ENCODE assay signal across 9 mouse cellular contexts in genomic region chr4:132262358-132262616, GRCm38 (mm10). TPM values are rescaled to one million over a fixed set of nuclear protein-coding genes. Genes with fewer than 3 reads are reported as not detected.
DNase-seq lines count a peak whose midpoint lies in the region; ATAC-seq and TF ChIP-seq lines count a peak whose summit lies in the region.
"Had no signal": no experiment of that assay in that cellular context is flagged by ENCODE, and none has a peak within 500 bp of the region (broad histone marks: within the 10 kb centered on the region; RNA-seq: fewer than 3 reads in every experiment).

No protein-coding gene starts in this region.

- H3K4me3 ChIP-seq in heart, embryonic 14.5 days (ENCODE audit: control insufficient read depth in 1 of 2, insufficient read depth in 1 of 2, low read depth in 1 of 2, low read length in 2 of 2): no peak overlapping the region
- no peak overlapping the region for H3K4me3 ChIP-seq in neural tube, embryonic 12.5 days
- H3K4me3 ChIP-seq in liver, embryonic 12.5 days: peak overlapping the region; percentile 92
- no peak overlapping the region for H3K4me3 ChIP-seq in stomach, postnatal 0 days (ENCODE audit: low read depth, low read length)

- no peak for ATAC-seq in heart, embryonic 14.5 days (ENCODE audit: insufficient number of reproducible peaks, insufficient read depth, low FRiP score, low read depth)
- ATAC-seq in neural tube, embryonic 12.5 days (ENCODE audit: low FRiP score, low read depth): no peak
- ATAC-seq in liver, embryonic 12.5 days: no peak
- ATAC-seq in stomach, postnatal 0 days (ENCODE audit: low FRiP score, low TSS enrichment): no peak

- WGBS in heart, embryonic 14.5 days: 67% methylated on average over 5 of the region's 5 CpGs
- WGBS in neural tube, embryonic 12.5 days: 86% methylated on average over 5 of the region's 5 CpGs
- WGBS in liver, embryonic 12.5 days (ENCODE audit: insufficient replicate concordance): 55% methylated on average over 5 of the region's 5 CpGs
- WGBS in stomach, postnatal 0 days: 72% methylated on average over 5 of the region's 5 CpGs

- no peaks in the 10 kb centered on the region for H3K27me3 ChIP-seq in heart, embryonic 14.5 days (ENCODE audit: control insufficient read depth, insufficient read depth, low read length)
- no peaks in the 10 kb centered on the region for H3K27me3 ChIP-seq in neural tube, embryonic 12.5 days (replicated peaks)
- H3K27me3 ChIP-seq in liver, embryonic 12.5 days (replicated peaks): no peaks in the 10 kb centered on the region
- H3K27me3 ChIP-seq in stomach, postnatal 0 days (ENCODE audit: control insufficient read depth, insufficient read depth, low read length): no peaks in the 10 kb centered on the region

- H3K9me3 ChIP-seq in heart, embryonic 14.5 days (ENCODE audit: control insufficient read depth, low read length): no peaks in the 10 kb centered on the region
- H3K9me3 ChIP-seq in neural tube, embryonic 12.5 days: no peaks in the 10 kb centered on the region
- no peaks in the 10 kb centered on the region for H3K9me3 ChIP-seq in liver, embryonic 12.5 days (replicated peaks)
- no peaks in the 10 kb centered on the region for H3K9me3 ChIP-seq in stomach, postnatal 0 days (ENCODE audit: control insufficient read depth, low read length)

- TF ChIP-seq EP300 in stomach, postnatal 0 days (optimal IDR thresholded peaks at IDR 0.05): no peak

- intact Hi-C loops in heart, postnatal 10 days (cut with DNase I): no loop called here

- no peak for TF ChIP-seq CTCF in stomach, postnatal 0 days (IDR thresholded peaks at IDR 0.05; ENCODE audit: low read depth)

- peaks cover 0 to 20% of the 10 kb centered on the region in 2 experiments; a peak in 2 of 4 replicates for H3K4me1 ChIP-seq in heart, embryonic 14.5 days (ENCODE audit: control insufficient read depth in 2 of 2, insufficient read depth in 2 of 2, low read length in 2 of 2)
- peaks cover 15% of the 10 kb centered on the region for H3K4me1 ChIP-seq in neural tube, embryonic 12.5 days
- H3K4me1 ChIP-seq in liver, embryonic 12.5 days: peaks cover 51% of the 10 kb centered on the region
- H3K4me1 ChIP-seq in stomach, postnatal 0 days (replicated peaks; ENCODE audit: control insufficient read depth, insufficient read depth): no peaks in the 10 kb centered on the region

- no peak overlapping the region for H3K9ac ChIP-seq in heart, embryonic 14.5 days (ENCODE audit: low read length)
- H3K9ac ChIP-seq in neural tube, embryonic 12.5 days: no peak overlapping the region
- peak overlapping the region; percentile 99 for H3K9ac ChIP-seq in liver, embryonic 12.5 days
- H3K9ac ChIP-seq in stomach, postnatal 0 days (ENCODE audit: low read length): no peak overlapping the region

- no peaks in the 10 kb centered on the region for H3K36me3 ChIP-seq in heart, embryonic 14.5 days (ENCODE audit: control insufficient read depth, insufficient read depth, low read length)
- 0 out of 2 replicates have a peak, but pooled peaks cover 2% of the 10 kb centered on the region for H3K36me3 ChIP-seq in neural tube, embryonic 12.5 days
- H3K36me3 ChIP-seq in liver, embryonic 12.5 days: no peaks in the 10 kb centered on the region
- H3K36me3 ChIP-seq in stomach, postnatal 0 days (ENCODE audit: control insufficient read depth, insufficient read depth, low read length): no peaks in the 10 kb centered on the region

- H3K4me2 ChIP-seq in heart, embryonic 14.5 days (ENCODE audit: low read length): peak overlapping the region; percentile 72; the same call in 1 of the 2 replicates
- H3K4me2 ChIP-seq in neural tube, embryonic 12.5 days (replicated peaks): peak overlapping the region; percentile 57; the same call in 1 of the 2 replicates
- peak overlapping the region; percentile 78 for H3K4me2 ChIP-seq in liver, embryonic 12.5 days
- peak overlapping the region; percentile 69; the same call in 1 of the 2 replicates for H3K4me2 ChIP-seq in stomach, postnatal 0 days (replicated peaks; ENCODE audit: low read depth)

- no peak for DNase-seq in heart, postnatal 10 days
- DNase-seq in neural tube, embryonic 10.5 days (ENCODE audit: extremely low spot score, low spot score): no peak
- no peak for DNase-seq in stomach, postnatal 0 days (ENCODE audit: low spot score)
- no peak for DNase-seq in cerebellum, adult 8-10 months
- DNase-seq in layer of hippocampus, adult 8-10 months (ENCODE audit: low spot score in 2 of 2): no peak
- DNase-seq: heart, adult 11 months had no signal

- H3K27ac ChIP-seq in heart, embryonic 14.5 days (replicated peaks in 1 of 2; ENCODE audit: control insufficient read depth in 1 of 2, insufficient read depth in 1 of 2, low read depth in 2 of 2, low read length in 2 of 2): no peak overlapping the region
- no peak overlapping the region for H3K27ac ChIP-seq in neural tube, embryonic 12.5 days
- peak overlapping the region; percentile 94 for H3K27ac ChIP-seq in liver, embryonic 12.5 days
- H3K27ac ChIP-seq in stomach, postnatal 0 days (replicated peaks): peak overlapping the region; percentile 96; the same call in 1 of the 2 replicates

RNA-seq across cellular contexts. Expression of gene Gmeb1, which starts 0.9 kb away (rescaled TPM):
- polyA plus RNA-seq in heart, embryonic 14.5 days (2014; fragmentation: Nextera tagmentation; extraction: Ambion mirVana): 25.8 and 27.5 TPM in 2 replicates
- 10 to 100 TPM; 14.5 TPM for total RNA-seq in heart, postnatal 10 days (2021)
- polyA plus RNA-seq in neural tube, embryonic 12.5 days (2016; fragmentation: Nextera tagmentation; extraction: Ambion mirVana): 41.9 and 45.4 TPM in 2 replicates
- polyA plus RNA-seq in liver, embryonic 12.5 days (2016; fragmentation: Nextera tagmentation; extraction: Ambion mirVana): 19.1 and 19.5 TPM in 2 replicates
- 11.2 and 11.4 TPM in 2 replicates for polyA plus RNA-seq in stomach, postnatal 0 days (2015; fragmentation: Nextera tagmentation; extraction: Ambion mirVana)
- 10 to 100 TPM; 23.9 to 25.1 (median 24.5) TPM for total RNA-seq in layer of hippocampus, adult 8-10 months (2022)

RNA-seq across cellular contexts. Expression of gene Taf12, which starts 11.9 kb away (rescaled TPM):
- 29.4 and 30.9 TPM in 2 replicates for polyA plus RNA-seq in heart, embryonic 14.5 days (2014; fragmentation: Nextera tagmentation; extraction: Ambion mirVana)
- 10 to 100 TPM; 21.8 to 28.0 TPM for total RNA-seq in heart, postnatal 10 days (2021)
- 48.6 and 55.8 TPM in 2 replicates for polyA plus RNA-seq in neural tube, embryonic 12.5 days (2016; fragmentation: Nextera tagmentation; extraction: Ambion mirVana)
- 61.7 and 61.8 TPM in 2 replicates for polyA plus RNA-seq in liver, embryonic 12.5 days (2016; fragmentation: Nextera tagmentation; extraction: Ambion mirVana)
- polyA plus RNA-seq in stomach, postnatal 0 days (2015; fragmentation: Nextera tagmentation; extraction: Ambion mirVana): 23.9 and 24.0 TPM in 2 replicates
- 10 to 100 TPM; 20.6 to 27.9 (median 24.9) TPM for total RNA-seq in layer of hippocampus, adult 8-10 months (2022)

RNA-seq across cellular contexts. Expression of gene Rab42, which starts 40.9 kb away (rescaled TPM):
- polyA plus RNA-seq in heart, embryonic 14.5 days (2014; fragmentation: Nextera tagmentation; extraction: Ambion mirVana): 1.2 and 1.4 TPM in 2 replicates
- total RNA-seq in heart, postnatal 10 days (2021): 1 to 10 TPM; 1.1 TPM
- 1.0 and 1.2 TPM in 2 replicates for polyA plus RNA-seq in neural tube, embryonic 12.5 days (2016; fragmentation: Nextera tagmentation; extraction: Ambion mirVana)
- 0.61 and 1.0 TPM in 2 replicates for polyA plus RNA-seq in liver, embryonic 12.5 days (2016; fragmentation: Nextera tagmentation; extraction: Ambion mirVana)
- polyA plus RNA-seq in stomach, postnatal 0 days (2015; fragmentation: Nextera tagmentation; extraction: Ambion mirVana): 2.3 and 2.6 TPM in 2 replicates
- total RNA-seq in layer of hippocampus, adult 8-10 months (2022): 1 to 10 TPM; 1.4 to 2.8 (median 1.9) TPM

RNA-seq across cellular contexts. Expression of gene Ythdf2, which starts 50.2 kb away (rescaled TPM):
- 66.3 and 70.9 TPM in 2 replicates for polyA plus RNA-seq in heart, embryonic 14.5 days (2014; fragmentation: Nextera tagmentation; extraction: Ambion mirVana)
- total RNA-seq in heart, postnatal 10 days (2021): 10 to 100 TPM; 40.0 to 42.4 TPM
- polyA plus RNA-seq in neural tube, embryonic 12.5 days (2016; fragmentation: Nextera tagmentation; extraction: Ambion mirVana): 155 and 158 TPM in 2 replicates
- polyA plus RNA-seq in liver, embryonic 12.5 days (2016; fragmentation: Nextera tagmentation; extraction: Ambion mirVana): 53.1 TPM in 2 replicates
- polyA plus RNA-seq in stomach, postnatal 0 days (2015; fragmentation: Nextera tagmentation; extraction: Ambion mirVana): 52.6 and 53.8 TPM in 2 replicates
- 10 to 100 TPM; 45.4 to 48.3 (median 46.8) TPM for total RNA-seq in layer of hippocampus, adult 8-10 months (2022)

Comparison
In these comparisons a context has a peak if more than half of its experiments do, and no peak if none do; other contexts are left out.
1. H3K27ac ChIP-seq: peak in liver, embryonic 12.5 days (single experiment) and stomach, postnatal 0 days (single experiment); none in heart, embryonic 14.5 days (0 of 2) and neural tube, embryonic 12.5 days (single experiment).
2. Peak in every context shown above with its lines, with median percentiles within 50 percentile points of each other: H3K4me2 ChIP-seq.